Mouse (Mus musculus) liver, embryonic 13.5 days (tissue): ENCODE results near the gene Zscan12. TPM values are rescaled to one million over a fixed set of nuclear protein-coding genes. Genes with fewer than 3 reads are reported as not detected.
"Not testable (repeated sequence)": the region's sequence is repeated elsewhere in the genome, so short reads cannot be mapped to it uniquely, and the experiment has no call there.

ENCODE experiments used
- ATAC-seq: fragments of 200-750 bp; cut with Nextera tagmentation; 2 replicates; pipeline ENCODE4 v1.8.0; 2017; ENCODE audit warnings: low read depth, mild to moderate bottlenecking, moderate number of reproducible peaks, moderate library complexity
- DNase-seq: peaks from one replicate; pipeline ENCODE4 v3.0.0; 2022
- H3K27ac ChIP-seq: fragments of 300-500 bp; sonication (generic); 2 replicates; pipeline ENCODE4 v1.5.1; 2015; ENCODE audit warnings: moderate library complexity, mild to moderate bottlenecking, inconsistent platforms
- H3K27me3 ChIP-seq: fragments of 300-500 bp; sonication (generic); 2 replicates; pipeline ENCODE4 v1.6.1; 2015; ENCODE audit warnings: mild to moderate bottlenecking, inconsistent platforms
- H3K36me3 ChIP-seq: fragments of 300-500 bp; sonication (generic); 2 replicates; pipeline ENCODE4 v1.6.1; 2015; ENCODE audit warnings: mild to moderate bottlenecking, inconsistent platforms
- H3K4me1 ChIP-seq: fragments of 300-500 bp; sonication (generic); replicated peaks from 2 replicates; pipeline ENCODE4 v1.6.1; 2015; ENCODE audit warnings: inconsistent platforms
- H3K4me2 ChIP-seq: fragments of 300-500 bp; sonication (generic); 2 replicates; pipeline ENCODE4 v1.6.1; 2015; ENCODE audit warnings: inconsistent platforms, mild to moderate bottlenecking, moderate library complexity
- H3K4me3 ChIP-seq: fragments of 300-500 bp; sonication (generic); replicated peaks from 2 replicates; pipeline ENCODE4 v1.5.1; 2015; ENCODE audit warnings: mild to moderate bottlenecking, inconsistent platforms
- H3K9ac ChIP-seq: fragments of 300-500 bp; sonication (generic); 2 replicates; pipeline ENCODE4 v1.6.1; 2015; ENCODE audit warnings: mild to moderate bottlenecking, inconsistent platforms
- H3K9me3 ChIP-seq: fragments of 300-500 bp; sonication (generic); replicated peaks from 2 replicates; pipeline ENCODE4 v1.6.1; 2016; ENCODE audit warnings: inconsistent platforms
- WGBS: fragments of 180-500 bp; shearing (Covaris S2); methylation state at CpG from one replicate; pipeline ENCODE4 v1.1.7; 2015; ENCODE audit not compliant: insufficient replicate concordance; 5-methylcytosine and 5-hydroxymethylcytosine counted together
- polyA plus RNA-seq: library from polyadenylated mRNA; unstranded; fragments of >200 nt; fragmentation: Nextera tagmentation; extraction: Ambion mirVana; gene quantifications from 2 replicates; pipeline ENCODE4 v1.2.1, GENCODE M21; 2015

Gene Zscan12
- polyA plus RNA-seq, 1 experiment from 2014 or later: 4.4 TPM

- DNase-seq (no peak), ATAC-seq (no peak)
- Histone ChIP-seq H3K27me3 (no peaks in the 10 kb centered on the region), H3K9ac (no peak overlapping the region), H3K4me1 (no peaks in the 10 kb centered on the region), H3K4me2 (no peak overlapping the region), H3K9me3 (no peaks in the 10 kb centered on the region), H3K36me3 (no peaks in the 10 kb centered on the region), H3K4me3 (no peak overlapping the region), H3K27ac (no peak overlapping the region)
Measured at GRCm38 (mm10) chr13:21350593-21350992, 12.0 kb upstream of the Zscan12 start.

GRCm38 (mm10) chr13:21363719-21364118 lies 1.1 kb downstream of the Zscan12 start:
- DNase-seq: peak; percentile 2
- no peak for ATAC-seq
- 69% methylated on average over 12 of the region's 12 CpGs for WGBS
- Histone ChIP-seq H3K9me3 (no peaks in the 10 kb centered on the region), H3K4me3 (peak overlapping the region; percentile 75), H3K27me3 (0 out of 2 replicates have a peak, but pooled peaks cover under 1% of the 10 kb centered on the region), H3K4me2 (peak overlapping the region; percentile 66), H3K4me1 (peaks cover 28% of the 10 kb centered on the region), H3K36me3 (peaks cover 12% of the 10 kb centered on the region), H3K9ac (peak overlapping the region; percentile 83), H3K27ac (no peak overlapping the region)

GRCm38 (mm10) chr13:21366635-21367034 lies 4.0 kb downstream of the Zscan12 start:
- Histone ChIP-seq H3K4me3 (no peak overlapping the region), H3K9me3 (no peaks in the 10 kb centered on the region), H3K9ac (no peak overlapping the region), H3K27ac (no peak overlapping the region), H3K4me1 (peaks cover 28% of the 10 kb centered on the region), H3K36me3 (peaks cover 34% of the 10 kb centered on the region), H3K4me2 (no peak overlapping the region), H3K27me3 (no peaks in the 10 kb centered on the region)
- 62% methylated on average over 6 of the region's 6 CpGs for WGBS
- ATAC-seq: no peak
- DNase-seq: no peak

- Histone ChIP-seq H3K9ac (no peak overlapping the region), H3K4me3 (no peak overlapping the region), H3K4me1 (peaks cover 7% of the 10 kb centered on the region), H3K27ac (no peak overlapping the region), H3K4me2 (no peak overlapping the region), H3K36me3 (peaks cover 25% of the 10 kb centered on the region), H3K9me3 (no peaks in the 10 kb centered on the region), H3K27me3 (no peaks in the 10 kb centered on the region)
- ATAC-seq: no peak
- no peak for DNase-seq
- 74% methylated on average over 2 of the region's 2 CpGs for WGBS
Measured at GRCm38 (mm10) chr13:21372700-21373099, 10.1 kb downstream of the Zscan12 start.

- Histone ChIP-seq H3K9me3 (no peaks in the 10 kb centered on the region), H3K27ac (no peak overlapping the region), H3K27me3 (no peaks in the 10 kb centered on the region), H3K4me3 (no peak overlapping the region), H3K4me2 (no peak overlapping the region), H3K36me3 (no peaks in the 10 kb centered on the region), H3K4me1 (no peaks in the 10 kb centered on the region), H3K9ac (no peak overlapping the region)
- ATAC-seq: no peak
- DNase-seq: no peak
- 64% methylated on average over 2 of the region's 2 CpGs for WGBS
Measured at GRCm38 (mm10) chr13:21377773-21378172, 15.2 kb downstream of the Zscan12 start.

GRCm38 (mm10) chr13:21395211-21395610 lies 32.6 kb downstream of the Zscan12 start:
- Histone ChIP-seq H3K4me1 (peaks cover 7% of the 10 kb centered on the region; the same call in 1 of the 2 replicates), H3K27me3 (no peaks in the 10 kb centered on the region), H3K36me3 (peaks cover 69% of the 10 kb centered on the region), H3K4me2 (no peak overlapping the region), H3K4me3 (no peak overlapping the region), H3K9me3 (no peaks in the 10 kb centered on the region), H3K9ac (no peak overlapping the region), H3K27ac (no peak overlapping the region)
- WGBS: 88% methylated on average over 1 of the region's 1 CpGs
- ATAC-seq (no peak), DNase-seq (no peak)

- DNase-seq (no peak), ATAC-seq (no peak)
- Histone ChIP-seq H3K36me3 (peaks cover 68% of the 10 kb centered on the region), H3K4me2 (no peak overlapping the region), H3K4me3 (no peak overlapping the region), H3K4me1 (peaks cover 7% of the 10 kb centered on the region; the same call in 1 of the 2 replicates), H3K27ac (no peak overlapping the region), H3K9ac (no peak overlapping the region), H3K27me3 (no peaks in the 10 kb centered on the region), H3K9me3 (no peaks in the 10 kb centered on the region)
- 93% methylated on average over 6 of the region's 6 CpGs for WGBS
Measured at GRCm38 (mm10) chr13:21395623-21396022, 33.0 kb downstream of the Zscan12 start.

GRCm38 (mm10) chr13:21396048-21396447 lies 33.4 kb downstream of the Zscan12 start:
- H3K27ac ChIP-seq, H3K9me3 ChIP-seq, H3K27me3 ChIP-seq, DNase-seq, H3K9ac ChIP-seq, H3K4me2 ChIP-seq, H3K4me3 ChIP-seq: not testable (repeated sequence)
- ATAC-seq: peak; percentile 36
- WGBS: 90% methylated on average over 18 of the region's 18 CpGs
- peaks cover 64% of the 10 kb centered on the region for H3K36me3 ChIP-seq
- peaks cover 11% of the 10 kb centered on the region for H3K4me1 ChIP-seq

- Histone ChIP-seq H3K4me1 (peaks cover 20% of the 10 kb centered on the region), H3K4me2 (no peak overlapping the region), H3K27ac (no peak overlapping the region), H3K36me3 (peaks cover 49% of the 10 kb centered on the region), H3K4me3 (no peak overlapping the region), H3K27me3 (no peaks in the 10 kb centered on the region), H3K9me3 (no peaks in the 10 kb centered on the region), H3K9ac (no peak overlapping the region)
- WGBS: 71% methylated on average over 2 of the region's 2 CpGs
- DNase-seq: no peak
- ATAC-seq: no peak
Measured at GRCm38 (mm10) chr13:21397486-21397885, 34.9 kb downstream of the Zscan12 start.

GRCm38 (mm10) chr13:21401166-21401565 lies 38.5 kb downstream of the Zscan12 start:
- WGBS: 77% methylated on average over 3 of the region's 3 CpGs
- H3K27ac ChIP-seq: peak overlapping the region; percentile 88; the same call in 1 of the 2 replicates
- H3K9ac ChIP-seq: peak overlapping the region; percentile 91

GRCm38 (mm10) chr13:21401636-21402286 lies 39.1 kb downstream of the Zscan12 start:
- H3K4me2 ChIP-seq: peak overlapping the region; percentile 82
- ATAC-seq (peak; percentile 55), DNase-seq (no peak)
- no peaks in the 10 kb centered on the region for H3K27me3 ChIP-seq
- peaks cover 17% of the 10 kb centered on the region for H3K36me3 ChIP-seq
- H3K27ac ChIP-seq: peak overlapping the region; percentile 88
- 5% methylated on average over 12 of the region's 12 CpGs for WGBS
- H3K4me1 ChIP-seq: peaks cover 20% of the 10 kb centered on the region
- peak overlapping the region; percentile 91 for H3K9ac ChIP-seq
- no peaks in the 10 kb centered on the region for H3K9me3 ChIP-seq
- H3K4me3 ChIP-seq: peak overlapping the region; percentile 86

More at GRCm38 (mm10) chr13:21401166-21401565, 38.5 kb downstream of the Zscan12 start:
- H3K9me3 ChIP-seq: no peaks in the 10 kb centered on the region
- ATAC-seq (no peak), DNase-seq (no peak)
- peak overlapping the region; percentile 82 for H3K4me2 ChIP-seq
- H3K27me3 ChIP-seq: no peaks in the 10 kb centered on the region
- H3K36me3 ChIP-seq: peaks cover 22% of the 10 kb centered on the region
- H3K4me3 ChIP-seq: peak overlapping the region; percentile 86
- H3K4me1 ChIP-seq: peaks cover 20% of the 10 kb centered on the region

- Histone ChIP-seq H3K9ac (peak within 1 kb of the TSS; percentile 91), H3K36me3 (peaks cover 17% of the 10 kb centered on the region), H3K27me3 (no peaks in the 10 kb centered on the region), H3K27ac (peak within 1 kb of the TSS; percentile 88), H3K9me3 (no peaks in the 10 kb centered on the region), H3K4me3 (peak within 1 kb of the TSS; percentile 86), H3K4me1 (peaks cover 20% of the 10 kb centered on the region), H3K4me2 (peak within 1 kb of the TSS; percentile 82)
- DNase-seq (peak; percentile 75), ATAC-seq (peak; percentile 93)
- WGBS: under 1% methylated on average over 35 of the region's 35 CpGs
Measured at GRCm38 (mm10) chr13:21402287-21402846, 39.7 kb downstream of the Zscan12 start, which contains the start of gene Zkscan3. TSS of gene Zkscan3 (minus strand) at chr13:21402755.
